10 mouse cellular contexts compared by ENCODE assay signal in the genomic region with DNA sequence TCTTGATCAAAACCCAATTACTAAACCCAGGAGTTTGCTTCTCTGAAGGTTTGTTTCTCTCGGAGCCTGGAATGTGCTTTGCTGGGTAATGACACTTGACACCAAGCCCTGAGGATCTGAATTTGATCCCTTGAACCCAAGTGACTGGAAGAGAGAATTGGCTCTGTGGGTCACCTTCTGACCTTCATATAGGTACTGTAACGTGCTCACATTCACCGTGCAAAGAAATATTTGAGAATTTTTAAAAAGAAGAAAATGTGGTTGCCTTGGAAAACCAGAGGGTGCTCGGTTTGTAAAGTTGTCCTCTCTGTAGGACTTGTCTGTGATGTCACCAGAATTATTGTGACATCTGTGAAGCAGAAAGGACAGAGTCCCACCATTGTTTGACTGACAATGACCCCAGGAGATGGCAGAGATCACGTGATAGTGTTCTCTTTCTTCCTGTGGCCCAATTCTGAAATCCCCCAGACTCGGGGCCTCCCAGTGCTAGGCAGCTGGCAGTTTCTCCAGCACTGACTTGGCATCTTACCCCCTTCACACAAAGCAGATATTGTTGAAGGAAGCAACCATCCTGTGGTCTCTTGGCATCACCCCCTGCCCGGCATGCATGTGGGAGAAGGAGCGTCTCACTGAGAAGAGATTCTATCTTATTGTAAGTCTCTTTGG. TPM values are rescaled to one million over a fixed set of nuclear protein-coding genes. Genes with fewer than 3 reads are reported as not detected.
A peak's percentile ranks its signal among the peaks of the same experiment; 100 is the strongest.
DNase-seq lines count a peak whose midpoint lies in the region; ATAC-seq and TF ChIP-seq lines count a peak whose summit lies in the region.
"Had no signal": no experiment of that assay in that cellular context is flagged by ENCODE, and none has a peak within 500 bp of the region (broad histone marks: within the 10 kb centered on the region; RNA-seq: fewer than 3 reads in every experiment).

No protein-coding gene starts in this region.

- H3K4me3 ChIP-seq in neural tube, embryonic 12.5 days: no peak overlapping the region
- H3K4me3 ChIP-seq in stomach, postnatal 0 days (ENCODE audit: low read depth, low read length): no peak overlapping the region
- H3K4me3 ChIP-seq: heart, embryonic 13.5 days had no signal

- no peak for ATAC-seq in neural tube, embryonic 12.5 days (ENCODE audit: low FRiP score, low read depth)
- no peak for ATAC-seq in stomach, postnatal 0 days (ENCODE audit: low FRiP score, low TSS enrichment)

- WGBS in neural tube, embryonic 12.5 days: 49% methylated on average over 8 of the region's 8 CpGs
- 62% methylated on average over 8 of the region's 8 CpGs for WGBS in stomach, postnatal 0 days

- 0 out of 2 replicates have a peak overlapping the region, but pooled peaks have one; percentile 10 for H3K4me2 ChIP-seq in neural tube, embryonic 12.5 days (replicated peaks)
- H3K4me2 ChIP-seq in stomach, postnatal 0 days (replicated peaks; ENCODE audit: low read depth): no peak overlapping the region
- H3K4me2 ChIP-seq: heart, embryonic 13.5 days had no signal

- no peaks in the 10 kb centered on the region for H3K27me3 ChIP-seq in neural tube, embryonic 12.5 days (replicated peaks)
- H3K27me3 ChIP-seq in stomach, postnatal 0 days (ENCODE audit: control insufficient read depth, insufficient read depth, low read length): no peaks in the 10 kb centered on the region
- H3K27me3 ChIP-seq: heart, embryonic 13.5 days had no signal

- no peak overlapping the region for H3K9ac ChIP-seq in neural tube, embryonic 12.5 days
- H3K9ac ChIP-seq in stomach, postnatal 0 days (ENCODE audit: low read length): no peak overlapping the region
- H3K9ac ChIP-seq: heart, embryonic 13.5 days had no signal

- no peak for TF ChIP-seq CTCF in stomach, postnatal 0 days (IDR thresholded peaks at IDR 0.05; ENCODE audit: low read depth)

- DNase-seq in neural tube, embryonic 10.5 days (ENCODE audit: extremely low spot score, low spot score): no peak
- DNase-seq in embryo, embryonic 11 days: peak; percentile 46
- DNase-seq in layer of hippocampus, adult 8-10 months (ENCODE audit: low spot score in 2 of 2): peak; percentile 18 to 59
- no peak for DNase-seq in spleen, postnatal 14 days (ENCODE audit: low spot score in 2 of 2)
- DNase-seq in spleen, postnatal 10 days (ENCODE audit: low spot score in 2 of 2): no peak
- no peak for DNase-seq in stomach, postnatal 0 days (ENCODE audit: low spot score)
- DNase-seq: lung, adult 2 months; thymus, postnatal 4 days had no signal

- no peaks in the 10 kb centered on the region for H3K9me3 ChIP-seq in neural tube, embryonic 12.5 days
- H3K9me3 ChIP-seq in stomach, postnatal 0 days (ENCODE audit: control insufficient read depth, low read length): no peaks in the 10 kb centered on the region
- H3K9me3 ChIP-seq: heart, embryonic 13.5 days had no signal

- H3K36me3 ChIP-seq in neural tube, embryonic 12.5 days: no peaks in the 10 kb centered on the region
- no peaks in the 10 kb centered on the region for H3K36me3 ChIP-seq in stomach, postnatal 0 days (ENCODE audit: control insufficient read depth, insufficient read depth, low read length)
- H3K36me3 ChIP-seq: heart, embryonic 13.5 days had no signal

- no peak overlapping the region for H3K27ac ChIP-seq in neural tube, embryonic 12.5 days
- no peak overlapping the region for H3K27ac ChIP-seq in stomach, postnatal 0 days (replicated peaks)
- H3K27ac ChIP-seq: heart, embryonic 13.5 days had no signal

- H3K4me1 ChIP-seq in neural tube, embryonic 12.5 days: peaks cover 11% of the 10 kb centered on the region; the same call in 1 of the 2 replicates
- H3K4me1 ChIP-seq in stomach, postnatal 0 days (replicated peaks; ENCODE audit: control insufficient read depth, insufficient read depth): no peaks in the 10 kb centered on the region

- TF ChIP-seq EP300 in stomach, postnatal 0 days (optimal IDR thresholded peaks at IDR 0.05): no peak

RNA-seq across cellular contexts. Expression of a gene that starts 50.6 kb away (rescaled TPM):
- 1.2 and 2.2 TPM in 2 replicates for polyA plus RNA-seq in neural tube, embryonic 12.5 days (2016; fragmentation: Nextera tagmentation; extraction: Ambion mirVana)
- 10 to 100 TPM; 14.4 to 24.7 (median 21.0) TPM for total RNA-seq in layer of hippocampus, adult 8-10 months (2022)
- 18.2 and 23.2 TPM in 2 replicates for polyA plus RNA-seq in stomach, postnatal 0 days (2015; fragmentation: Nextera tagmentation; extraction: Ambion mirVana)

Comparison
In these comparisons a context has a peak if more than half of its experiments do, and no peak if none do; other contexts are left out.
1. DNase-seq: peak in embryo, embryonic 11 days (single experiment) and layer of hippocampus, adult 8-10 months (2 of 2); none in neural tube, embryonic 10.5 days (single experiment), spleen, postnatal 14 days (0 of 2), spleen, postnatal 10 days (0 of 2) and stomach, postnatal 0 days (single experiment).